Mouse (Mus musculus) left cerebral cortex, adult 8-10 months (tissue): Measurements from ENCODE around the gene Ugt1a10. TPM values are rescaled to one million over a fixed set of nuclear protein-coding genes. Genes with fewer than 3 reads are reported as not detected.

Experiments
- DNase-seq, 2 experiments: peaks; one replicate each; pipeline ENCODE4 v3.0.0; 2022; ENCODE audit warnings: low spot score in 2 of 2
- total RNA-seq, 4 experiments: library from RNA; stranded (reverse); gene quantifications; 2 replicates each; pipeline ENCODE4 v1.2.4; 2022

Ugt1a10 gene
- total RNA-seq, 4 experiments from 2014 or later = not detected

DNA sequence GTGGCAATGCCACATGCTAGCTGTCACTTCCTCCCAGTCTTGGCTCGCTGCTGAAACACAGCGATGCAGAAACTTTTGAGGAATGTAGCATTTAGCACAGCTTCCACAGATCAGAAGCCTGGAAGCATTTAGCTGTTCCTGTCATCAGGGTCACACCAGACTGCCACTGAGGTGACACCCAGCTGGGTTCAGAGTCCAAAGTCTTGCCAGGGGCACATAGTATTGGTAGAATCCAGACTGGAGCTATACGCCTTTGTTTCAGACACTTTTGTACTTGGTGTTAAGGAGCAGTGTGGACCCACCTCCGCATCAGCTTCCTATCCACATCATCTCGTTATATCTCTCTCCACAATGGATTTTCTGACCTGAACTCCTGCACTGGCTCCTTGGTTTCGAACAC is 198.4 kb downstream of the Ugt1a10 start:
- no peak for DNase-seq

DNA sequence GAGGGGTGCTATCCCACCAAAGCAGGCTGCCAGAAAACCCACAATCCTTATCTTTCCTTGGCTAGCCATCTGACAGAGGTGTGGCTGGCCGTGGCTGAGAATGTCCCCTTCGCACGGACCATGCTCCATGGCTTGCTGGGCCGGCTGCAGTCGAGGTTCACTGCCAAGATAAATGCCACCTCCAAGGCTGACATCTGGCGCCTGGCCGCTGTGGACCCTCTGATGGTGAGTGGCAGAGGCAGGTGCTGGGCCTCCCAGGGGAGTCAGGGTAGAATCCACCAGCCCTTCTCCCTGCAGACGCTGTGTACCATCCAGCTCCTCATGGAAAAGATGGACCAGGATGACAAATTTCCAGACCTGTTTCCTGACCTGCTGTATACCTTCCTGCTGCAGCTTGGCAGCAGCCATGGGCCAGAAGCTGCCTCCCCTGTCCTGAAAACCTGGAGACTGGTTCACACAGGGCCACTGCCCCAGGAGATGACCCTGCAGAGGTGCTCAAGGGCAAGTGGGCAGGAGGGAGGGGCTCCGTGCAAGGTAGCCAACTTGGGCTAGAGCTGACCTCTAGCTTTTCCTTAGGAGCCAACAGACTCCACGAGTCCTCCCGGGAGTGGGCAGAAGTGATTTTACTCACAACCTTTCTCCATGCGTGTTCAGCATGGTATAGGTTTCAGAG is 199.7 kb downstream of the Ugt1a10 start:
- no peak for DNase-seq

DNA sequence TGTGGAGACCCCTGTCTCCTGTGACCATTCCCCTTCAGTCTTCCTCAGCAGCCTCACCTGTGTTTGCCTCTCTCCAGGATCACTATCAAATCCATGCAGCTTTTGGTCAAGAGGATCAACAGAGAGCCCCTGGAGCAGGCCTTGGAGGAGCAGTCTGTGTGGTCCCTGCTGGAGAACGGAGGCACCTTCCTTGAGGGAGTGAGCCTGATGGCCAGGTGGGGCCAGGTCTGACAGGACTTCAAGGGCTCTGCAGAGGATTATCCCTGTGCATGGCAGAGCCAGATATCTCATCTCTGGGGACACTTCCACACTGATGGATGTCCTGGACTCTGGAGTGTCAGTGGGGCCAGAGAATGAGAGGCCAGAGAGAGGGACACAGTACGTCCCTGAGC is 200.3 kb downstream of the Ugt1a10 start:
- DNase-seq = no peak

DNA sequence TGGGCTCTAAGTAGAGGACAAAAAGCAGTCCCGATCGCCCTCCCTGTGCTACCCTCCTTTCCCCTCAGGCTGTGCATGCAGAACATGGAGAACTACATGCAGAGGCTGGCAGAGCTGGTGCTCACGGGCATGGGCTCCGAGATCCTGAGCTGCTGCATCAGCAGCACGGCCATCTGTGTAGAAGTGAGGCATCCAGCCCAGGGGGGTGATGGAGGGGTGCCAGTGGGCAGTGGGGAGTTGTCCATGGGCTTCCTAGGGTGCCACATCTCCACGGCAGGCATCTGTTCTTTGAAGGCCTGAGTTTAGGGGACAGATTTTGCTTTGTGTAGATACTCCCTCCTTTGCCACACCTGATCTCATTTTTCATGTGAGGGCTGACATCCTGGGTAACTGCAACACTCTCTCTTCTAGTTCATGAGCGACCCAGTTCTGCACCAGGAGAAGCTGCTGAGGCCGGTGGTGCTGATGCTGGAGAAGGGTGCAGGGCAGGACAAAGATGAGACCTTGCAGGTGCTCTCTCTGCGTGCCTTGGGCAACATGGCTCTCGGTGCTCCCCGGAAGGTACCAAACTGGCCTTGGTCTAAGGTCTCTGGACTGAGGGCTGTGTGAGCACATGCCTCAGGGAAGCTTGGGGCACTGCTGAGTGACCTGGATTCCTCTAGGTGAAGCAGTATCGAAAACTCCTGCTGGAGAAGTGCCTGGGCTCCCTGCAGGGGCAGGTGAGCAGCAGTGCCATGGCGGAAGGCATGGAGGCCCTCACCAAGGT is 201.0 kb downstream of the Ugt1a10 start:
- DNase-seq = no peak

DNA sequence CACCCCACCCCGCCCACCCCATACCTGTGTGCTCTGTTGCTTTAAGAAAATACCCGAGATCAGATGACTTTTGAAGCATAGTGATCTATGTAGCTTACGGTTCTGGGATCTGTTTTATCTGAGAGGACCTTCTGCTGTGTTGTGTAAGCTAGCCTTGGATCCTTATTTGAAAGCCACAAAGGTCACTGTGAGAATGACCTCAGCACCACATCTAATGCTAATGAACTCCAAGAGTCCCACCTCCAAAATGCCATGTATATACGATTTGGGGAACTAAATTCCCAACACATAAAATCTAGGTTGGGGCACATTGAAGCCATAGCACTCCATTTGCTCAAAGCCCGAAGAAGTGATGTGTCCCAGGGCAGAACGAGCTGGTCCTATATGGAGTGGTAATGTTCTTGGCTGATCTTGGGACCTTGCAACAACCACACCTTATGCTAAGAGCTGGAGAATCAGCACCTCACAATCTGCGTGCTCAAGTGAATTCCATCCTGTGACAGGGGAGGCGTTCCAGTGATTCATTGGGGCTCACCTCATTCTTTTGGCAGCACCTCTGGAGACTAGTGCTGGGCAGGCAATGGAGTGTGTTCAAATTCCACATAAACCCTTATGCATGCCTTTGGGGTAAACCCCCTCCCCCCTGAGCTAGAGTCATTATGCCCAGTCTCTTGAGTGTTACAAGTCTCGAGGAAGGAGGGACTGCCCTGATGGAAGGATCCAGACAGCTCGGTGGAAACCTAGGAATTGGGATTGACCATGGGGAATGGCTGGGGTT is 201.9 kb downstream of the Ugt1a10 start:
- DNase-seq = no peak

DNA sequence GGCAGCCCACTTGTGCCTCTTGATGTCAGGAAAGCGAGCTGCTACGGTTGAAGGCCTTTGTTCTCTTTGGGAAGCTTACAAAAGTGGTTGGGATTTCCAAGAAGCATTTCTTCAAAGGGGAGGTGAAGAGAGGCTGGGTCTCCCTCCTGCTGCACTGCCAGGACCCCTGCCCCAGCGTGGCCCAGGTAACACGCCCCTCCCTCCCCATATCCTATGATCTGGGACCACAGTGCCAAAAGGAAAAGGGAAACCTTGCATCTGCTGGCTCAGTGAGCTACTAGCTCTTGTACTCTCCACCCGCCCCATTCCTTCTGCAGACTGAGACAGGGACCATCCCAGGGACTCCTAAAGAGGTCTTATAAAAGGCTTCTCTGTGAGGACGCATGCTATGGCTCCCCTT is 202.5 kb downstream of the Ugt1a10 start:
- DNase-seq = no peak

DNA sequence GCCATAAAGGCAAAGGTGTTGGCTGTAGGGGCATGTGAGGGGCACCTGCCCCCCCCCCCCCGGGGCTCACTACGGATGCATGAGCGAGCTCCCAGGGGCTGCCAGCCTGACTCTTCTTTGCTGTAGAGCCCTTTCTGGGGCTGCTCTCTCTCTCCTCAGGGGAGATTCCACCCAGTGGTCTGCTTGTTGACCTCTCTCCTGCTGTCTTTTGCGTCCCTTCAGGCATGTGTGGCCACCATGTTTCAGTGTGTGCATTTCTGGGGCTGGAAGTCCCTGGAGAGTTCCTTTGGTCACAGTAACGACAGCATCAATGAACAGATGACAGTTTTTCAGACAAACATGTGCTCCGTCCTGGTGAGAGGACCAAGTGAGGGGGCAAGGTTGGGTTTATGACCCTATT is 203.2 kb downstream of the Ugt1a10 start:
- DNase-seq = no peak

DNA sequence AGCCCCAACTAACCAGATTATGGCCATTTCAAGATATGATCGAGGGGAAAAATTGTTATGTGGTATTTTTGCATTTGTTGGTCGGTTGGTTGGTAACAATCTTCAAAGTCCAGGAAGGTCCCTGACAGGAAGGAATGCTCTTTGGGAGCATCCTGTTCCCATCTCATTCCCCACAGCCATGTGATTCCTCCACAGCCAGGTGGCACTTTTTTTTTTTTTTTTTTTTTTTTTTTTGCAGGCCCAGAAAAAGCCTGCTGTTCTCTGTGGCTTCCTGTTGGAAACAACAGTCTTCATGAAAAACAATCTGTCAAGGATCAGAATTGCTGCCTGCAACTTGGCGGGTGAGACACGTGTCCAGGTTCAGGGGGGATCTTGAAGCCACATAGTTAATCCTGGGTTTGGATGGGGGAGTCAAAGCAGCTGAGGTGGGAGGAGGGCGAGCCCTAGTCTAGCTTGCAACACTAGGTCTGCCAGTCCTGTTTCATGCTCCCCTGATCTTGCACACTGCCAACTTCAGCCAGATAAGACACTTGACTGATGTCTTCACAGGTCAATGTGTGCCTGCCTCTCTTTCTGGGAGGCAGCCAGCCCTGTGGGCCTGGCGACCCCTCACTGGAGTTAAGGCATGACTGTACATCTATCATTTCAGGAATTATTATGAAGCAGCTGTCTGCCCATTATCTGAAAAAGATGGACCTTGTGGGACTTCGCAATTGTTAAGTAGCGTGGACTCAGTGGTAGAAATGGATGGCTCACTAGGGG is 203.9 kb downstream of the Ugt1a10 start:
- no peak for DNase-seq

DNA sequence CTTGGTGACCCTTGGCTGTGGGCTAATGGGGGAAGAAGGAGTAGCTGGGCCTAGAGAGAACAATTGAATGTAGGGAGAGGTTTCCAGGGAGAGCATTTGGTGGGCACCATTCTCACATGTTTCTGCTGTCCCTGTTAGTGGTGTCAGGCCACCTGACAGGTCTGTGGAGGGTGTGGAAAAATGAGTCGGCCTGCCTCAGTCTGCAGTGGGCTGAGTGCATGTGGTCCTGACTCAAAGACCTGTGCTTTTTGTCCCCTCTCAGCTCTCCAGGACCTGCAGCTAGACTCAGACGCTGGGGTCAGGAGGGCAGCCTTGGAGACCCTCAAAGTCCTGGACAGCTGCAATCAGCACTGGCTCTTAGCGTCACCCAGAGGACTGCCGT is 204.4 kb downstream of the Ugt1a10 start:
- DNase-seq = no peak

DNA sequence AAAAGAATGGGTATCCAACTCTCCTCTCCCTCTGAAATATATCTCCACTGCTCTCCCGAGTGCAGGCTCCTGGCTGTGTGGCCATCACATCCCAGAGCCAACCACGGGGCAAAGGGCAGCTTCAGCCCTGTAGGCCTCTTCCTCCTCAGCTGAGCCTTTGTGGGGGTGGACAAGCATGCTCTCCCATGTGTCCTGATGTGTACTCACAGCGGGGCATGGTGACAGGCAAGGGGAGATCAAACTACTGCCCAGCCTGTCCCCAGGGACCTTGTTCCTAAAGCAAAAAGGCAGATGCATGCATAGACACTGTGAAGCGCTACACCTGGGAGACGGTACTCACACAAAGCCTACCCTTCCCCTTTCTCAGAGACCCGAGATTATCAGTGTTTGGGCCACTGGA is 204.9 kb downstream of the Ugt1a10 start:
- no peak for DNase-seq

DNA sequence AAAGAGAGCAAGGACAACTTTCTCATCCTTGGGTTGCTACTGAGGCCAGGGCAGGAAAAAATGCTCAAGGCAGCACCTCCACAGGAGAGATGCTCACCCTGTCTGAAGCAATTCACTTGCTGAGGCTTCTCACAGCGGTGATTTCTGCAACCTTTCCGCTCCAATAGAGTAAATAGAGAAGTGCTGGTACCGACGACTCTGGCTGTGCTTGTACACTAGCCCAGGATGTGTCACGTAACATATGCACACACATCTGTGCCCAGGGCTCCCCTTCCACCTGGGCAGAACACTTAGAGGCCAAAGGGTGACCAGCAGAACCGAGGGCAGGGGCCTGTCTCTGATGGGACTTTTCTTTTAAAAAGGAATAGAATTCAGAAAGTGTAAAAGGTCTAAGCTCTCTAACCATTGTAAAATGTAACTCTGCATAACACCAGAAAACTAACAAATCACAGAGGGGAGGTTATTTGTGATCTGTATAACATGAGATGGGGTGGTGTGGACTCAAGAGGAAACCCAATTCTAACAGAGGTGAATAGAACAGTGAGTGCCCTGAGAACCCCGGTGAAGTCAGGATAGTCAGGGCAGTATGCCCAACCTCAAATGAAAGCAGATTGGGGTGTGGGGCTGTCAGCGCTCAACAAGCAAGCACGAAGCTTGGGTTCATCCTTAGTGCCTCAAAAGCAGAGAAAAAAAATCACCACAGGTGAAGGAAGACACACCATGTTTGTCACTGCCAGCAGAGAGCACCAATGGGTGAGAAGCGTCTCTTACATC is 205.6 kb downstream of the Ugt1a10 start:
- DNase-seq = no peak

DNA sequence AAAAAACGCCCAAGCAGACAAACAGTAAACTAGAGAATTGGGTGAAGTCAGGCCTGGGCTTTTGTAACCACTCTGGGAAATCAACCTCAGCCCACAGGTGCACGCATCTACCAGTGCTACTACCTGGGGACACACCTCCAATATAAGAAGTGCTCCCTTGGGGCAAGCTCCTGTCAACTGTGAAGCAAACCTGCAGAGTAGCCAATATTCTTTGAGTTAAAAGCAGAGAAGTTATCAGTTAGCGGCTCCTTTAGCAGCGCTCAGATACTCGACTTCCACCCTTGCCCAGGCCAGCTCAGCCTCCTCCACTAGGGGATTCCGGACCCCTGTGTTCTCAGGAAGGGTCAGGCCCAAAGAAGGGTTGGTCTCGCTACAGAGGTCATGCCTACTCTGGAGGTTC is 206.5 kb downstream of the Ugt1a10 start:
- DNase-seq = no peak

DNA sequence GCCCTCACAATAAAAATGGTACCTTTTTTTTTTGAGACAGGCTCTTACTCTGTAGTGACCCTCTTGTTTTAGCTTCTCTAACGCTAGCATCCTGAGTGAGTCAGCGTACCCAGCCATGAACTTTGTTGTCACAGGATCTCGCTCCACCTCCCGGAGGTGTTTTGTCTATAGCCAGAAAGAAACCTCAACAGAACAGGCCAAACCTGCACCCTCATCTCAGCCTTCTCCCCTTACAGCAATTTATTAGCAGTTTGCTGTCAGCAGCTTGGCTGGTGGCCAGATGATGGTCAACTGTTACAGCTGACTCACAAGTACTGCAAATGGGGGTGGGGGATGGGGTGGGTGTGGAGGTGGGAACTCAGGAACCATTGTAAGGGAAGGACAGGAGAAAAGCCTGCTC is 207.1 kb downstream of the Ugt1a10 start:
- no peak for DNase-seq

DNA sequence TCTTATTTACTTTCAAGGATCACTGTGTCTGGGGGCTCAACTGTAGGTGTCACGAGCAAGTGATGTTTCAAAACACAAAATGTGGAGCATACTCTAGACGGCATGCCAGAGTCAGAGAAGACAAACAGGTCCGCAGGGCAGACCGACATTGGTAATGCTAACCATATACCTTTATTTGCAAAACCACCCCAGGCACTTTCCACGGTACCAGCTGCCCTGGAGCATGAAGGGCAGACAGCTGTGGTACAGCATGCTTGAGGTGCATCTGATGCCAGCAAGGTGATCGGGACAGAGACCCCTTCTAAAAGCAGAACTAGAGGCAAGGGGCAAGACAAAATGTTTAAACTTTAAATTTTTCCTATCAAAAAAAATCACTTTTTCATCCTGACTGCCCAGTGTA is 207.8 kb downstream of the Ugt1a10 start:
- no peak for DNase-seq

DNA sequence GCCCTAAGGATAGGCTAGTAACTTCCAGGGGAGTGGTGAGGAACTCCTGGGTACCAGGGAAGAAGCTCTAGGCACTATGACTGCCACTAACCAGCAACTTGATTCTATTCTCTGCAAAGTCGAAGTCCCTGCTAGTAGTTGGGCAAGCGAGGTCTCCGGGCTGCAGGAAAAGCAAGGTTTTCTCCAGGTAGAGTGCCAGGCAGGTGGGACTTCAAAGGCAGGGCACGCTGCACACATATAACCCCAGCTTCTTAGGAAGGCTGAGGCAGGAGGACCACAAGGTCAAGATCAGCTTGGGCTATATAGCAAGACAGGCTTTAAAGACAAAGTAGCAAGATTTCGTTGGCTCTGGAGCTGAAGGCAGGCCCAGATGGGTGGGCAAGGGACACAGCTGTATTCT is 208.6 kb downstream of the Ugt1a10 start:
- DNase-seq = no peak

DNA sequence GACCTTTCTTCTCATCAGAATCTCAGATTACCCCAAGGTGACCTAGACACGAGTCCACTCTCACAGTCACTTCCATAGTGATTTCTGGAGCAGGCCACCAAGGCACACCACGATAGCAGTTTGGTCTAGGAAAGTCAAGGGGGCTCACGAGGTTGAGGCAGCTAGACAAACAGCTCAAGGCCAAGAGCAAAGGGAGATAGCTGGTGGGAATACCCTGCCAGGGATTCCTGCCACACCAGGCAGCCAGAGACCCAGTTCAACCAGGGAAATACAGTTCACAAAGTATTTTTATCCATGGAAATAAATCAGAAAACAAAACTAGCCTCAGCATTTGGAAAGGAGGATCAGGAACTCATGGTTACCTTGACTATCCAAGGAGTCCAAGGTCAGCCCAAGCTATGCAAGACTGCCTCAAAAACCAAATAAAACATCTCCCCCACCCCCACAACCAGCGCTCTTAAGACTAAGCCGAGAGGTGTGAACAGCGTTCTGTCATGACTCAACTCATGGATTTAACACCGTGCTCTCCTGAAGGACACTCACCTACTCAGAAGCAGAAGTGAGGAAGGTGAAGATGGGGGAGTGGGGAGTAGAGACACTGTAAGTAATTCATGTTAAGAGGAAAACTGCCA is 209.2 kb downstream of the Ugt1a10 start:
- no peak for DNase-seq

DNA sequence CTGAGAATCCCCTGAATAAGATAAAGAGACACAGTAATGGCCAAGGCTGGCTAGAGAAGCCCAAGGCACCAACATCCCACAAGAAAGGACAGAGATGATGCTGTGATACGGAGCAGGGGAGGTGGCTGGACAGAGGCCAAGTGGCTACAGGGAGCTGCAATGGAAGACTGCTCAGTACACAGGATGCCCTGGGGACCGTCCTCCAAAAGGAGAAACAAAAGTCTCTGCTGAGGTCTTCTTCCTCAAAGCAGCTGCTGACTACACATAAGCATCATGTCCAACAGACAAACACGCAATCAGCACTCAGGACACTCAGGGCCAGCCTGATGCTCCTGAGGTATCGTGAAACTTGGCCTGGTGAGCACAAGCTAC is 209.7 kb downstream of the Ugt1a10 start:
- DNase-seq = no peak

DNA sequence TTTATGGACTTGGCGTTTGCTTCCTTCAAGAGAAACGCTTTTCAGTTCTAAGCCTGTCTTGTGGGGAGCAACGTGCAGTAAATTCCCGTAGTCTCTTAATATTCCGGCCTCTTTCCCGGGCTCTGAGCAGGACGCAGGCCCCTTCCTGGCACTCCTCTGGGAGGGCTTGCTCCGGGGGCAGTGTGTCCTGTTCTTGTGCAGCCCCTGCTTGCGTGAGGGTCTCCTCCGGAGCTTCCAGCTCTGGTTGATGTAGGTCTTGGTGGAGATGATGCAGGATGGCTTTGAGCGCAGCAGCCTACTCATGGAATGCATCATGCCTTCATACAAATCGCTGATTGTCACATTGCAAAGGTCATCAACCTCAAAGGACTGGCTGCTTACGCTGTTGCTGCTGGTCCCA is 210.9 kb downstream of the Ugt1a10 start:
- DNase-seq = no peak

DNA sequence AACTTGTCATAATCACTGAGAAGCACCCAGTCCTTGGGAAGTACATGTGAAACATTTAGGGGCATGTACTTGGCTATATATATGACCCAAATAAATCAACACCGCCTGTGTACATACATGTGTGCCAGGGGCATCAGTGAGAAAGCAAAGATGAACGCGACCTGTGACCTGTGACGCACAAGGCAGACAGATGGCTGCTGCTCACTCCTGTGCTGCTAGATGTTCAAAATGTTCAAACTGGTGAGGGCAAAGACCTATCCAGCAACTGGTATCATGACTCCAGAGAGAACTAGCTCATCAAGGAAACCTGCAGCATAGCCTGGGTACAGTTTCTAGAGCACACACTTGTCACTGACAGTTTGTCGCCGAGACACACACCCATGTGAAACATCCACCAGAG is 212.3 kb downstream of the Ugt1a10 start:
- DNase-seq = no peak

DNA sequence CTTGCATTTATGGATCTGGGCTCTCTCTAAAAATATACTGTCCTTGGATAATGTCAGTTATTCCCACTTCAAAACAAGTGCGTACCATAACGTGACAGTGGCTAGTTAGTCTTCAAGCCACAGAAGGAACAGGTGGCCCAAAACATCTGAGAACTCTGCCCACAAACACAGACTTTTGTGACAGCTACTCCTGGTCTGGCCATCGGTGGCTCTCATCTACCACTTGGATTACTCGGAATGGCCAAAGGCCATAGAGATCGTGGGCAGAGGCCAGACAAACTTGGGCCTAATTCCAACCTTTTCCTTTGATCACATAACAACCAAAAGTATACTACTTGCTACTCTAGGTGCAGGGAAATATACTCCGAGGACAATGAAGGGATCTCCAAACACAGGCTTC is 212.9 kb downstream of the Ugt1a10 start:
- DNase-seq = no peak
